In genomic region chr4:106730814-106731213, GRCm38 (mm10) we compare ENCODE assay signal across 23 mouse cellular contexts. TPM values are rescaled to one million over a fixed set of nuclear protein-coding genes. Genes with fewer than 3 reads are reported as not detected.
A peak's percentile ranks its signal among the peaks of the same experiment; 100 is the strongest.
DNase-seq lines count a peak whose midpoint lies in the region; ATAC-seq and TF ChIP-seq lines count a peak whose summit lies in the region.
"Had no signal": no experiment of that assay in that cellular context is flagged by ENCODE, and none has a peak within 500 bp of the region (broad histone marks: within the 10 kb centered on the region; RNA-seq: fewer than 3 reads in every experiment).

Mroh7 (minus strand) TSS chr4:106730925.

- no peak within 1 kb of the TSS for H3K4me3 ChIP-seq in kidney, embryonic 16.5 days (ENCODE audit: low read length)
- no peak within 1 kb of the TSS for H3K4me3 ChIP-seq in intestine, postnatal 0 days (ENCODE audit: low read depth, low read length)
- H3K4me3 ChIP-seq: embryonic facial prominence, embryonic 12.5 days; erythroblast, embryonic 14.5 days; forebrain, embryonic 13.5 days; hindbrain, embryonic 13.5 days; limb, embryonic 13.5 days; liver, embryonic 15.5 days; midbrain, embryonic 13.5 days; neural tube, embryonic 12.5 days had no signal

- H3K27ac ChIP-seq in kidney, embryonic 16.5 days (ENCODE audit: low read length) = no peak within 1 kb of the TSS
- H3K27ac ChIP-seq in intestine, postnatal 0 days (ENCODE audit: low read depth, low read length) = no peak within 1 kb of the TSS
- H3K27ac ChIP-seq: embryonic facial prominence, embryonic 12.5 days; forebrain, embryonic 13.5 days; hindbrain, embryonic 13.5 days; limb, embryonic 13.5 days; liver, embryonic 15.5 days; macrophage; midbrain, embryonic 13.5 days; neural tube, embryonic 12.5 days had no signal

- no peaks in the 10 kb centered on the region for H3K36me3 ChIP-seq in kidney, embryonic 16.5 days (ENCODE audit: insufficient read depth, low read length)
- no peaks in the 10 kb centered on the region for H3K36me3 ChIP-seq in intestine, postnatal 0 days (ENCODE audit: control insufficient read depth, insufficient read depth)
- H3K36me3 ChIP-seq: embryonic facial prominence, embryonic 12.5 days; hindbrain, embryonic 13.5 days; limb, embryonic 13.5 days; liver, embryonic 15.5 days; midbrain, embryonic 13.5 days; neural tube, embryonic 12.5 days had no signal

- no peak within 1 kb of the TSS for H3K9ac ChIP-seq in kidney, embryonic 16.5 days (replicated peaks; ENCODE audit: low read length)
- H3K9ac ChIP-seq in intestine, postnatal 0 days (ENCODE audit: low read depth, low read length) = no peak within 1 kb of the TSS
- H3K9ac ChIP-seq: embryonic facial prominence, embryonic 12.5 days; forebrain, embryonic 13.5 days; hindbrain, embryonic 13.5 days; limb, embryonic 13.5 days; liver, embryonic 15.5 days; midbrain, embryonic 13.5 days; neural tube, embryonic 12.5 days had no signal

- peaks cover 11% of the 10 kb centered on the region for H3K4me1 ChIP-seq in kidney, embryonic 16.5 days (ENCODE audit: insufficient read depth, low read length)
- H3K4me1 ChIP-seq in intestine, postnatal 0 days (replicated peaks; ENCODE audit: control insufficient read depth, insufficient read depth, low read length) = no peaks in the 10 kb centered on the region
- H3K4me1 ChIP-seq: embryonic facial prominence, embryonic 12.5 days; forebrain, embryonic 13.5 days; hindbrain, embryonic 13.5 days; limb, embryonic 13.5 days; liver, embryonic 15.5 days; midbrain, embryonic 13.5 days; neural tube, embryonic 12.5 days had no signal

- no peak for ATAC-seq in kidney, embryonic 16.5 days (ENCODE audit: low FRiP score, low TSS enrichment)
- no peak for ATAC-seq in intestine, postnatal 0 days
- ATAC-seq: forebrain, embryonic 13.5 days; inflammation-experienced regulatory T-cells, adult 6 months; midbrain, embryonic 13.5 days had no signal

- H3K9me3 ChIP-seq in kidney, embryonic 16.5 days (ENCODE audit: low read length) = no peaks in the 10 kb centered on the region
- H3K9me3 ChIP-seq in intestine, postnatal 0 days (ENCODE audit: control insufficient read depth) = no peaks in the 10 kb centered on the region
- H3K9me3 ChIP-seq: embryonic facial prominence, embryonic 12.5 days; forebrain, embryonic 13.5 days; hindbrain, embryonic 13.5 days; limb, embryonic 13.5 days; liver, embryonic 15.5 days; midbrain, embryonic 13.5 days; neural tube, embryonic 12.5 days had no signal

- peak; percentile 31; the same call in 1 of the 2 replicates for TF ChIP-seq CTCF in intestine, postnatal 0 days (IDR thresholded peaks at IDR 0.05; ENCODE audit: low read depth)

- no peak within 1 kb of the TSS for H3K4me2 ChIP-seq in kidney, embryonic 16.5 days (replicated peaks; ENCODE audit: low read depth, low read length)
- no peak within 1 kb of the TSS for H3K4me2 ChIP-seq in intestine, postnatal 0 days (replicated peaks; ENCODE audit: low read depth)
- H3K4me2 ChIP-seq: embryonic facial prominence, embryonic 12.5 days; forebrain, embryonic 13.5 days; heart, embryonic 11.5 days; hindbrain, embryonic 13.5 days; limb, embryonic 13.5 days; liver, embryonic 15.5 days; midbrain, embryonic 13.5 days; neural tube, embryonic 12.5 days had no signal

- DNase-seq in kidney, adult 18-20 months = peak; percentile 72
- DNase-seq in ZHBTc4 (ENCODE audit: low read depth, low spot score) = peak; percentile 18
- peak; percentile 79 to 90 for DNase-seq in kidney, postnatal 36 days
- DNase-seq in cerebellum, postnatal 4 days (ENCODE audit: low spot score in 2 of 2) = no peak
- no peak for DNase-seq in layer of hippocampus, adult 9-11 months
- DNase-seq: cerebellum, adult 18-20 months; gastrocnemius, postnatal 36 days; heart, postnatal 14 days; right cerebral cortex, postnatal 4 days; thymus, postnatal 25 days had no signal

- no peaks in the 10 kb centered on the region for H3K27me3 ChIP-seq in kidney, embryonic 16.5 days (ENCODE audit: insufficient read depth, low read length)
- H3K27me3 ChIP-seq in intestine, postnatal 0 days (replicated peaks; ENCODE audit: control insufficient read depth, insufficient read depth, low read length) = no peaks in the 10 kb centered on the region
- H3K27me3 ChIP-seq: embryonic facial prominence, embryonic 12.5 days; forebrain, embryonic 13.5 days; hindbrain, embryonic 13.5 days; limb, embryonic 13.5 days; liver, embryonic 15.5 days; midbrain, embryonic 13.5 days; neural tube, embryonic 12.5 days had no signal

- 75% methylated on average over 7 of the region's 7 CpGs for WGBS in kidney, embryonic 16.5 days
- 40% methylated on average over 7 of the region's 7 CpGs for WGBS in intestine, postnatal 0 days

RNA-seq across cellular contexts. Expression of gene Mroh7, which starts in this region (rescaled TPM):
- polyA plus RNA-seq in kidney, embryonic 16.5 days (2015; fragmentation: Nextera tagmentation; extraction: Ambion mirVana) = 0.74 and 1.8 TPM in 2 replicates
- polyA plus RNA-seq in intestine, postnatal 0 days (2015; fragmentation: Nextera tagmentation; extraction: Ambion mirVana) = 0.33 TPM in 2 replicates
- polyA plus RNA-seq: erythroblast, embryonic 14.5 days; inflammation-experienced regulatory T-cells, adult 6 months; macrophage had no signal

Comparison
In these comparisons a context has a peak if more than half of its experiments do, and no peak if none do; other contexts are left out.
1. DNase-seq: peak in kidney, adult 18-20 months (single experiment), ZHBTc4 (single experiment) and kidney, postnatal 36 days (2 of 2); none in cerebellum, postnatal 4 days (0 of 2) and layer of hippocampus, adult 9-11 months (single experiment).